Mouse (Mus musculus) lung, adult 2 months (tissue): ENCODE data around the gene Rsad2. TPM values are rescaled to one million over a fixed set of nuclear protein-coding genes. Genes with fewer than 3 reads are reported as not detected.
A peak's percentile ranks its signal among the peaks of the same experiment; 100 is the strongest.
"Not testable (repeated sequence)": the region's sequence is repeated elsewhere in the genome, so short reads cannot be mapped to it uniquely, and the experiment has no call there.

ENCODE experiments used
- DNase-seq: peaks from one replicate; pipeline ENCODE4 v3.0.0; 2022
- H3K4me1 ChIP-seq: fragments of 200-500 bp; 2 replicates; pipeline ENCODE4 v1.6.1; 2011; ENCODE audit warnings: low read length; ENCODE audit not compliant: control insufficient read depth, insufficient read depth
- H3K4me3 ChIP-seq: fragments of 200-500 bp; replicated peaks from 2 replicates; pipeline ENCODE3; 2011; ENCODE audit warnings: low read depth, mild to moderate bottlenecking, control low read depth, low read length; ENCODE audit errors: extremely low read depth
- CTCF ChIP-seq: fragments of 200-500 bp; IDR thresholded peaks from 2 replicates; pipeline ENCODE4 v1.5.1; 2011; ENCODE audit warnings: mild to moderate bottlenecking, low read length, control low read depth; ENCODE audit not compliant: insufficient read depth
- POLR2A ChIP-seq: fragments of 200-500 bp; IDR thresholded peaks from 2 replicates; pipeline ENCODE4 v1.6.1; 2011; ENCODE audit warnings: low read depth, mild to moderate bottlenecking, control low read depth, low read length, borderline replicate concordance; ENCODE audit errors: extremely low read depth
- WGBS: fragments of 180-500 bp; shearing (Covaris S2); methylation state at CpG from one replicate; pipeline ENCODE4 v1.1.7; 2018; 5-methylcytosine and 5-hydroxymethylcytosine counted together
- polyA plus RNA-seq: library from polyadenylated mRNA; depleted of rRNA; stranded (reverse); fragments of >200 nt; gene quantifications from 2 replicates; pipeline ENCODE4 v1.2.3, GENCODE M21; 2012; rRNA removed

Gene Rsad2
- 1.4 and 1.8 TPM in 2 replicates for polyA plus RNA-seq

- peak; percentile 58 for DNase-seq
- peaks cover 10% of the 10 kb centered on the region for H3K4me1 ChIP-seq
- 14% methylated on average over 13 of the region's 13 CpGs for WGBS
- TF ChIP-seq POLR2A (no peak), CTCF (no peak)
- peak within 1 kb of the TSS; percentile 29 for H3K4me3 ChIP-seq
Observed at GRCm38 (mm10) chr12:26456028-26456698, at the start of gene Rsad2. Gene Rsad2, minus strand, starts transcription at chr12:26456452.

- TF ChIP-seq POLR2A: no peak
- TF ChIP-seq CTCF: no peak
Observed at GRCm38 (mm10) chr12:26501042-26501441, 44.8 kb upstream of the Rsad2 start.

GRCm38 (mm10) chr12:26489942-26490341, 33.7 kb upstream of the Rsad2 start:
- 100% methylated on average over 1 of the region's 1 CpGs for WGBS
- no peak overlapping the region for H3K4me3 ChIP-seq
- DNase-seq: no peak
- TF ChIP-seq POLR2A (no peak), CTCF (no peak)
- no peaks in the 10 kb centered on the region for H3K4me1 ChIP-seq

More at GRCm38 (mm10) chr12:26501042-26501441, 44.8 kb upstream of the Rsad2 start:
- Histone ChIP-seq H3K4me1 (no peaks in the 10 kb centered on the region), H3K4me3 (no peak overlapping the region)
- no peak for DNase-seq
- 79% methylated on average over 3 of the region's 3 CpGs for WGBS

- 52% methylated on average over 5 of the region's 5 CpGs for WGBS
- H3K4me1 ChIP-seq: no peaks in the 10 kb centered on the region
- TF ChIP-seq POLR2A (no peak), CTCF (no peak)
- DNase-seq: no peak
- H3K4me3 ChIP-seq: no peak overlapping the region
Observed at GRCm38 (mm10) chr12:26488617-26489274, 32.5 kb upstream of the Rsad2 start.

GRCm38 (mm10) chr12:26487874-26488616, 31.8 kb upstream of the Rsad2 start:
- Histone ChIP-seq H3K4me1 (no peaks in the 10 kb centered on the region), H3K4me3 (no peak overlapping the region)
- DNase-seq: no peak
- TF ChIP-seq CTCF (peak; percentile 27; the same call in 1 of the 2 replicates), POLR2A (no peak)
- WGBS: 43% methylated on average over 14 of the region's 14 CpGs

- 91% methylated on average over 12 of the region's 12 CpGs for WGBS
- not testable (repeated sequence) for H3K4me3 ChIP-seq, H3K4me1 ChIP-seq, DNase-seq
Observed at GRCm38 (mm10) chr12:26485738-26486580, 29.7 kb upstream of the Rsad2 start.

GRCm38 (mm10) chr12:26478196-26479004, 22.1 kb upstream of the Rsad2 start:
- DNase-seq: no peak
- no peak overlapping the region for H3K4me3 ChIP-seq
- H3K4me1 ChIP-seq: no peaks in the 10 kb centered on the region
- WGBS: 65% methylated on average over 18 of the region's 18 CpGs
- TF ChIP-seq POLR2A (no peak), CTCF (no peak)

GRCm38 (mm10) chr12:26477198-26477597, 20.9 kb upstream of the Rsad2 start:
- no peaks in the 10 kb centered on the region for H3K4me1 ChIP-seq
- TF ChIP-seq CTCF: no peak
- no peak for TF ChIP-seq POLR2A
- WGBS: 88% methylated on average over 5 of the region's 5 CpGs

More at GRCm38 (mm10) chr12:26477198-26477597, 20.9 kb upstream of the Rsad2 start:
- no peak for DNase-seq
- H3K4me3 ChIP-seq: no peak overlapping the region
